Mouse (Mus musculus) midbrain, embryonic 12.5 days (tissue): ENCODE measurements around the gene Mtmr11. TPM values are rescaled to one million over a fixed set of nuclear protein-coding genes. Genes with fewer than 3 reads are reported as not detected.
A peak's percentile ranks its signal among the peaks of the same experiment; 100 is the strongest.

Experiments used
- ATAC-seq: fragments of 200-750 bp; cut with Nextera tagmentation; 2 replicates; pipeline ENCODE4 v1.8.0; 2017; ENCODE audit warnings: low read depth, moderate TSS enrichment, moderate library complexity; ENCODE audit not compliant: low FRiP score
- H3K27ac ChIP-seq: fragments of 300-500 bp; sonication (generic); replicated peaks from 2 replicates; pipeline ENCODE4 v1.5.1; 2016; ENCODE audit warnings: mild to moderate bottlenecking
- H3K27me3 ChIP-seq: fragments of 300-500 bp; sonication (generic); 2 replicates; pipeline ENCODE4 v1.6.1; 2016; ENCODE audit warnings: mild to moderate bottlenecking
- H3K36me3 ChIP-seq: fragments of 300-500 bp; sonication (generic); 2 replicates; pipeline ENCODE4 v1.6.1; 2016
- H3K4me1 ChIP-seq: fragments of 300-500 bp; sonication (generic); 2 replicates; pipeline ENCODE4 v1.6.1; 2016
- H3K4me2 ChIP-seq: fragments of 300-500 bp; sonication (generic); replicated peaks from 2 replicates; pipeline ENCODE4 v1.6.1; 2016; ENCODE audit warnings: mild to moderate bottlenecking, moderate library complexity
- H3K4me3 ChIP-seq: fragments of 300-500 bp; sonication (generic); 2 replicates; pipeline ENCODE4 v1.5.1; 2016; ENCODE audit warnings: mild to moderate bottlenecking
- H3K9ac ChIP-seq: fragments of 300-500 bp; sonication (generic); replicated peaks from 2 replicates; pipeline ENCODE4 v1.6.1; 2016; ENCODE audit warnings: mild to moderate bottlenecking, moderate library complexity
- H3K9me3 ChIP-seq: fragments of 300-500 bp; sonication (generic); 2 replicates; pipeline ENCODE4 v1.6.1; 2016; ENCODE audit warnings: mild to moderate bottlenecking
- WGBS: fragments of 180-500 bp; shearing (Covaris S2); methylation state at CpG from one replicate; pipeline ENCODE4 v1.1.7; 2016; 5-methylcytosine and 5-hydroxymethylcytosine counted together
- polyA plus RNA-seq: library from polyadenylated mRNA; unstranded; fragments of >200 nt; fragmentation: Nextera tagmentation; extraction: Ambion mirVana; gene quantifications from 2 replicates; pipeline ENCODE4 v1.2.1, GENCODE M21; 2016

The Mtmr11 gene
- polyA plus RNA-seq: 13.9 and 16.0 TPM in 2 replicates

- peaks cover 6% of the 10 kb centered on the region; the same call in 1 of the 2 replicates for H3K27me3 ChIP-seq
- peak within 1 kb of the TSS; percentile 37 for H3K4me3 ChIP-seq
- 0 out of 2 replicates have a peak, but pooled peaks have one; percentile 29 for ATAC-seq
- H3K9ac ChIP-seq: peak within 1 kb of the TSS; percentile 62
- peak within 1 kb of the TSS; percentile 22; the same call in 1 of the 2 replicates for H3K27ac ChIP-seq
- H3K36me3 ChIP-seq: no peaks in the 10 kb centered on the region
- WGBS: 7% methylated on average over 16 of the region's 16 CpGs
- H3K9me3 ChIP-seq: no peaks in the 10 kb centered on the region
- peak within 1 kb of the TSS; percentile 74 for H3K4me2 ChIP-seq
- H3K4me1 ChIP-seq: peaks cover 21% of the 10 kb centered on the region
Measured at GRCm38 (mm10) chr3:96161869-96162840, at the start of gene Mtmr11. Gene Mtmr11 (plus strand): TSS chr3:96162004.

- ATAC-seq: no peak
Measured at GRCm38 (mm10) chr3:96113251-96113650, 48.6 kb upstream of the Mtmr11 start.

GRCm38 (mm10) chr3:96118142-96118541 is 43.7 kb upstream of the Mtmr11 start:
- no peak overlapping the region for H3K9ac ChIP-seq
- 81% methylated on average over 2 of the region's 2 CpGs for WGBS
- no peaks in the 10 kb centered on the region for H3K27me3 ChIP-seq
- H3K36me3 ChIP-seq: no peaks in the 10 kb centered on the region
- H3K4me2 ChIP-seq: no peak overlapping the region
- H3K4me3 ChIP-seq: no peak overlapping the region
- H3K27ac ChIP-seq: no peak overlapping the region
- no peaks in the 10 kb centered on the region for H3K4me1 ChIP-seq
- no peaks in the 10 kb centered on the region for H3K9me3 ChIP-seq
- no peak for ATAC-seq

More at GRCm38 (mm10) chr3:96113251-96113650, 48.6 kb upstream of the Mtmr11 start:
- Histone ChIP-seq H3K4me2 (no peak overlapping the region), H3K27me3 (no peaks in the 10 kb centered on the region), H3K9ac (no peak overlapping the region), H3K27ac (no peak overlapping the region), H3K9me3 (no peaks in the 10 kb centered on the region), H3K4me1 (no peaks in the 10 kb centered on the region), H3K4me3 (no peak overlapping the region), H3K36me3 (no peaks in the 10 kb centered on the region)
- WGBS: 62% methylated on average over 3 of the region's 3 CpGs

DNA sequence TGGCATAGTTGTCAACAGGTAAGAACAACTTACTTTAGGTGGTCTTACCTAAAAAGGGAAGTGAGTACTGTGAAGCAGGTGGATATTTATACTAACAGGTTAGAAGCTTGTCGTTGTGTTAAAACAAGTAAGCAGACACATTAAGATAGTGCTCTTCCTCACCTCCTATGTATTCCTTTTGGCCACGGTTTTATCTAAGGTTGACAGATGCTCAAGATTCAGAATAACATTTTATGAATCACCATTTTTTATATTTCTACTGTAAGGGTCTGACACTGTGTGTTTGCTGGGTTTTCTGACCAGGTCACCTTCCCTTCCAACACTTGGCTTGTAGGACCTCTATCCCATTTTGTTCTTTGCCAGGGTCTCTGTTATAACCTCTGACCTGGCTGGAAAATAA is 43.1 kb upstream of the Mtmr11 start:
- Histone ChIP-seq H3K36me3 (no peaks in the 10 kb centered on the region), H3K9me3 (no peaks in the 10 kb centered on the region), H3K4me3 (no peak overlapping the region), H3K27me3 (no peaks in the 10 kb centered on the region), H3K9ac (no peak overlapping the region), H3K4me2 (no peak overlapping the region), H3K4me1 (no peaks in the 10 kb centered on the region), H3K27ac (no peak overlapping the region)
- 96% methylated on average over 2 of the region's 2 CpGs for WGBS
- ATAC-seq: no peak

DNA sequence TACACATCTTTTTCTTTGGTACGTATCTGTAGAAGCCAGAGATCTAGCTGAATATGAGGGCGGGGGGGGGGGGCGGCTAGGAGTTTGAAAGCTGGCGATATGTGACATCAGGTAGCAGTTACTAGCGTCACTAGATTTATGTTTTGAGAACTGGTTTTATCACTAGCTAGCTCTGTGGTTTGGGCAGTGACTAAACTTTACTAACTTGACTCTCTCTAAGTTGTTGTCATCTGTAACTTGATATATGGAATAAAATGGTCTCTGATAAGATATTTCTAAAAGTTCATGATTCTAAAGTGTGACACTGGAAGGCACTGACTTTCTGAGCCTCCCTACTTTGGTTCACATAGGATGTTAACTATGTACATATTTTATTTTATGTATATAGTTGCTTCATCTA is 37.6 kb upstream of the Mtmr11 start:
- 93% methylated on average over 5 of the region's 5 CpGs for WGBS
- H3K4me1 ChIP-seq: no peaks in the 10 kb centered on the region
- H3K27me3 ChIP-seq: no peaks in the 10 kb centered on the region
- no peak overlapping the region for H3K27ac ChIP-seq
- no peak for ATAC-seq
- no peak overlapping the region for H3K9ac ChIP-seq
- no peaks in the 10 kb centered on the region for H3K36me3 ChIP-seq
- no peak overlapping the region for H3K4me3 ChIP-seq
- H3K4me2 ChIP-seq: no peak overlapping the region
- no peaks in the 10 kb centered on the region for H3K9me3 ChIP-seq

- Histone ChIP-seq H3K9ac (no peak overlapping the region), H3K27ac (no peak overlapping the region), H3K9me3 (no peaks in the 10 kb centered on the region), H3K36me3 (no peaks in the 10 kb centered on the region), H3K4me2 (no peak overlapping the region), H3K4me3 (no peak overlapping the region), H3K27me3 (no peaks in the 10 kb centered on the region), H3K4me1 (no peaks in the 10 kb centered on the region)
- no peak for ATAC-seq
Measured at GRCm38 (mm10) chr3:96128128-96128527, 33.7 kb upstream of the Mtmr11 start.

GRCm38 (mm10) chr3:96132478-96132877 is 29.3 kb upstream of the Mtmr11 start:
- Histone ChIP-seq H3K9me3 (no peaks in the 10 kb centered on the region), H3K9ac (no peak overlapping the region), H3K4me2 (no peak overlapping the region), H3K36me3 (peaks cover 2% of the 10 kb centered on the region), H3K27me3 (no peaks in the 10 kb centered on the region), H3K27ac (no peak overlapping the region), H3K4me1 (no peaks in the 10 kb centered on the region), H3K4me3 (no peak overlapping the region)
- no peak for ATAC-seq
- 83% methylated on average over 3 of the region's 3 CpGs for WGBS

- no peak for ATAC-seq
- H3K9me3 ChIP-seq: no peaks in the 10 kb centered on the region
- H3K4me1 ChIP-seq: no peaks in the 10 kb centered on the region
- 71% methylated on average over 11 of the region's 11 CpGs for WGBS
- H3K27me3 ChIP-seq: no peaks in the 10 kb centered on the region
- peaks cover 3% of the 10 kb centered on the region for H3K36me3 ChIP-seq
- H3K4me2 ChIP-seq: no peak overlapping the region
- no peak overlapping the region for H3K27ac ChIP-seq
- H3K9ac ChIP-seq: no peak overlapping the region
- no peak overlapping the region for H3K4me3 ChIP-seq
Measured at GRCm38 (mm10) chr3:96133327-96133905, 28.4 kb upstream of the Mtmr11 start.

DNA sequence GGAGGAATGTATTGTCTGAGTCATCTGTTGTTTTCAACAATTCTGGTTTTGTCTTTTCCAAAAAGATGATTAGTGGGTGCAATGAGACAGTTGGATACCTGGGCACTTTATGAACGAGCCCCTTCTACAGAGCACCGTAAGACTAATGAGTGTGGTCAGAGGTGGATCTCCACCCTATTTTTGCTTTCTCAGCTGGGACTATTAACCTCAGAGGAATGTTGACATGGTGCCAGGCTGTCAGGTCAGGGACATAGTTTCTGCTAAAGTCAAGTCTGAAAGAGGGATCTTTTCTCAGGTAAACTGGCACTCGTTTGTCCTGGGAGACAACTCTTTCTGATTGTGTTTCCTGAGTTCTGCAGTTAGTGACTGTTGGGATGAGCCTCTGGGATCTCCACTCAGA is 26.8 kb upstream of the Mtmr11 start:
- Histone ChIP-seq H3K27me3 (no peaks in the 10 kb centered on the region), H3K9me3 (no peaks in the 10 kb centered on the region), H3K4me2 (no peak overlapping the region), H3K9ac (no peak overlapping the region), H3K36me3 (peaks cover 10% of the 10 kb centered on the region), H3K4me3 (no peak overlapping the region), H3K27ac (no peak overlapping the region), H3K4me1 (peaks cover 5% of the 10 kb centered on the region)
- ATAC-seq: no peak
- 90% methylated on average over 3 of the region's 3 CpGs for WGBS

DNA sequence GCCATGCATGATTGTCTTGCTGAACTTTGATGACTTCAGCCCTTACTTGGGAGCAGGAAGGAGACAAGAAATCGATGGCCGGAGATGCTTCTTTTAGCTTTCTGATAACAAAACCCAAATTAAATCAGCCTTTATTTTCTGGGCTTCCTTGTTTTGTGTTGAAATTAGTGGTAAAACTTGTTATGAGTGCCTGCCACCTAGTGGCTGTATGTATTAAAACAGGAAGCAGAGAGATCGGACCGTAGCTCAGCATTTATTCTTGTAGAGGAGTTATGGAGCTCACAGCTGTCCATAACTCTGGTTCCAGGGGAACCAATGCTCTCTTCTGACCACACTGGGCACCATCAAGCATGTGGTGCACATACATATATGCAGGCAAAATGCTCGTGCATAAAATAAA is 13.9 kb upstream of the Mtmr11 start:
- no peak overlapping the region for H3K4me2 ChIP-seq
- no peaks in the 10 kb centered on the region for H3K27me3 ChIP-seq
- H3K27ac ChIP-seq: no peak overlapping the region
- WGBS: 26% methylated on average over 5 of the region's 5 CpGs
- peaks cover 36% of the 10 kb centered on the region for H3K36me3 ChIP-seq
- H3K9ac ChIP-seq: no peak overlapping the region
- H3K9me3 ChIP-seq: no peaks in the 10 kb centered on the region
- no peak for ATAC-seq
- H3K4me3 ChIP-seq: no peak overlapping the region
- H3K4me1 ChIP-seq: no peaks in the 10 kb centered on the region

DNA sequence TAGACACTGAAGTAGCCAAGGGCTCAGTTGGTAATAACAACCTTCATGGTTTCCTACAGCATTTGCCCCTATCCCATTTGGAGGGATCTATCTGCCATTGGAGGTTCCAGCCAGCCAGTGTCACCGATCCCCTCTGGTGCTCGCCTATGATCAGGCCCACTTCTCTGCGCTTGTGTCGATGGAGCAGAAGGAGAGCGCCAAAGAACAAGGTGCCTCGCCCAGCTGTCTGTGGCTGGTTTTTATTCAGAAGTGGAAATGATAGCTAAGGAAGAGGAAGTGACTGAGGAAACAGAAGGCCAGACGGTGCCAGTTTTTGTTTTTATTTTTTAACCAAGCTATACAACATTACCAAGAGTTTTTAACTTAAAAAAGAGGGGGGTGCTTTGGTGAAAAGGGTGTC is 10.0 kb upstream of the Mtmr11 start:
- no peak for ATAC-seq
- Histone ChIP-seq H3K36me3 (peaks cover 56% of the 10 kb centered on the region), H3K9ac (no peak overlapping the region), H3K27ac (no peak overlapping the region), H3K9me3 (no peaks in the 10 kb centered on the region), H3K27me3 (no peaks in the 10 kb centered on the region), H3K4me2 (no peak overlapping the region), H3K4me3 (no peak overlapping the region), H3K4me1 (no peaks in the 10 kb centered on the region)
- 92% methylated on average over 7 of the region's 7 CpGs for WGBS

- Histone ChIP-seq H3K4me1 (no peaks in the 10 kb centered on the region), H3K4me3 (no peak overlapping the region), H3K36me3 (peaks cover 56% of the 10 kb centered on the region), H3K9me3 (no peaks in the 10 kb centered on the region), H3K4me2 (no peak overlapping the region), H3K27me3 (no peaks in the 10 kb centered on the region), H3K27ac (no peak overlapping the region), H3K9ac (no peak overlapping the region)
- ATAC-seq: no peak
- 96% methylated on average over 5 of the region's 5 CpGs for WGBS
Measured at GRCm38 (mm10) chr3:96152611-96153010, 9.2 kb upstream of the Mtmr11 start.
